Mouse (Mus musculus): Measurements from ENCODE around the gene Pdk1. TPM values are rescaled to one million over a fixed set of nuclear protein-coding genes. Genes with fewer than 3 reads are reported as not detected.
"Not testable (repeated sequence)": the region's sequence is repeated elsewhere in the genome, so short reads cannot be mapped to it uniquely, and the experiment has no call there.

The Pdk1 gene
- polyA plus RNA-seq, 1 experiment = 93.5 TPM

DNA sequence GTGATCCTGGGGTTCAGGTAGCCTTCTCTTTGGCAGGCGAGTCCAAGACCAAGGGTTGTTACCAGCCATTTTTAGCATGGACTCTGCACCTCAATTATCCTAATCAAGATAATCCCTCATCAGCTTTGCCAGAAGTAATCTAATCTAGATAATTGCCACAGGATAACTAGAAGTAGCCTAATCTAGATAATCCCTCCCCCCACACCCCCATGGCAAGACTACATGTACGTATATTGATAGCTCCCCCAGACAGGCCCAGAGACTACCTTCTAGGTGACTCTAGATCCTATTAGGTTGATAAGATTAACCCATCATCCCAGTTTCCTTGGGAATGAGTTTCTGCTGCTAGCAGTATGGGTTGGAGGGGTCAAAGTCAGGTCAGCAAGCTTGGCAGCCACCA is 18.5 kb downstream of the Pdk1 start:
- Histone ChIP-seq H3K27ac (replicated peaks; ENCODE audit: low read depth, low read length) (no peak overlapping the region), H3K4me1 (ENCODE audit: control insufficient read depth, insufficient read depth, insufficient read length, low read length) (peaks cover 2% of the 10 kb centered on the region; the same call in 1 of the 2 replicates), H3K4me3 (ENCODE audit: insufficient read depth, low read depth, low read length) (no peak overlapping the region)

DNA sequence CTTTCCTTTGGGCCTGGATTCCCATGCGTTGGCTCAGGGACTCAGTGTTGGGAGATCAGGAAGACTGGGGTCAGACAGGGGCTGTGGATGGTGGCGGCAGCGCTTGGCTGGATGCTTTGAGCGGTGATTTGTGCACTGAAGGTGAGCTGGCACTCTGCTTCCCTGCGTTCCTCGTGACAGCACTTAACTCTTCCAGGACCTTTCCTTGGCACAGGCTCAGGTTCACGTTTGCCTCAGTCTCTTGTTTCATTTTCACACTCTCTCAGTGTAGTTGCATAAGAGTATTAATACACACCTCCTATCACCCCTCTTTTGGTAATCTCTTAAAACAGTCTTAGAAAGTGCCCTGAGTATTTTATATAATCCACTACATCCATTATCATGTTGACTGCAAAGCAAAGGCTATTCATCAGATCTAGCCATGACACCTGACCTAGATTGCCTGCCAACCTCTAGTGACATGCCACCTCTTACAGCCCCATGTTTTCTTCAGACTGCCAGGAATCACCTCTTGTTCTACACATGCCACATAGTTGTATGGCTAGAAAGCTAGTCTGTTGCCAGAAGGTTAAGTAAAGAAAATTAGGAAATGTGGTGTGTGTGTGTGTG is 19.8 kb downstream of the Pdk1 start:
- Histone ChIP-seq H3K27ac (replicated peaks; ENCODE audit: low read depth, low read length) (no peak overlapping the region), H3K4me1 (ENCODE audit: control insufficient read depth, insufficient read depth, insufficient read length, low read length) (peaks cover 2% of the 10 kb centered on the region; the same call in 1 of the 2 replicates), H3K4me3 (ENCODE audit: insufficient read depth, low read depth, low read length) (no peak overlapping the region)

DNA sequence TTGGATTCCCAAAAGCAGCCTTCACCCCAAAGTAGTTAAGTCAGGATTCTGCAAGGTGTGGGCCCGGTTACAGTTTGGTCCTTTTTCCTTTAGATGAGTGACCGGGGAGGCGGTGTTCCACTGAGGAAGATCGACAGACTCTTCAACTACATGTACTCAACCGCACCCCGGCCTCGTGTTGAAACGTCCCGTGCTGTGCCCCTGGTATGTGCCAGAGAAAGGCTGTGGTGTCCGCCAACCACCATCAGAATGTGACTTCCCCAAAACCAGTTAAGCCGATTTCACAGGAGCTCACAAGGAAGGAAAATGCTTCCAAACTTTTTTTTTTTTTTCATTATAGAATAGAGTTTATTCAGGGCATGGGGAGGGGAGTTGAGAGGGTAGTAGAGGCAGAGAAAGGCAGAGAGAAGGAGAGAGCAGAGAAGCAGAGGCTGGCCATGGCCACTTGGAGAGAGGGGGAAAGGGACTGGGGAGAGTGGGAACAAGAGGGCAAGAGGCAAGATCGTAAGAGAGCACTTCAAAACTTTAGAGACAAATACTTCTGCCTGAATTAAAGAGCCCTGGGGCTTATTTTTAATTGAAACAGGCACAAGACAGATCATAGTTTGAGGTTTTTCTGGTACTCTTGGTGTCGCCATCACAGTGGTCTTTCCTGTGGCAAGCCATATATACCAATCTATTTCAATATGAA is 22.7 kb downstream of the Pdk1 start:
- Histone ChIP-seq H3K4me1 (ENCODE audit: control insufficient read depth, insufficient read depth, insufficient read length, low read length) (peaks cover 2% of the 10 kb centered on the region; the same call in 1 of the 2 replicates), H3K4me3 (ENCODE audit: insufficient read depth, low read depth, low read length) (no peak overlapping the region), H3K27ac (replicated peaks; ENCODE audit: low read depth, low read length) (no peak overlapping the region)

DNA sequence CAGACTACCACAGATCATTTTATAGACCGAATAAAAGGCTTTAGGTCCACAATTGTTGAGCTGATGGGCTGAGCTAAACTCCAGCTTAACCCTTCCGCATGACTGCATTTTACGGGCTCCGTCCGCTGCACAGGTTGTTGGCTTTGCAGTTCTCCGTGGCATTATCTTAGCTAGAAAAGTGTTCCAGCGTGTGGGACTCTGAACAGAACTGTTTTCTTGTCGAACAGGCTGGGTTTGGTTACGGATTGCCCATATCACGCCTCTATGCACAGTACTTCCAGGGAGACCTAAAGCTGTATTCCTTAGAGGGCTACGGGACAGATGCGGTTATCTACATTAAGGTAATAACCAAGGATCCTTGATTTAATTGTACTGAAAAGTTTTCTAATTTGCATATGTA is 24.4 kb downstream of the Pdk1 start:
- no peak overlapping the region for H3K4me3 ChIP-seq (ENCODE audit: insufficient read depth, low read depth, low read length)
- peaks cover 2% of the 10 kb centered on the region; the same call in 1 of the 2 replicates for H3K4me1 ChIP-seq (ENCODE audit: control insufficient read depth, insufficient read depth, insufficient read length, low read length)
- H3K27ac ChIP-seq (replicated peaks; ENCODE audit: low read depth, low read length) = no peak overlapping the region

DNA sequence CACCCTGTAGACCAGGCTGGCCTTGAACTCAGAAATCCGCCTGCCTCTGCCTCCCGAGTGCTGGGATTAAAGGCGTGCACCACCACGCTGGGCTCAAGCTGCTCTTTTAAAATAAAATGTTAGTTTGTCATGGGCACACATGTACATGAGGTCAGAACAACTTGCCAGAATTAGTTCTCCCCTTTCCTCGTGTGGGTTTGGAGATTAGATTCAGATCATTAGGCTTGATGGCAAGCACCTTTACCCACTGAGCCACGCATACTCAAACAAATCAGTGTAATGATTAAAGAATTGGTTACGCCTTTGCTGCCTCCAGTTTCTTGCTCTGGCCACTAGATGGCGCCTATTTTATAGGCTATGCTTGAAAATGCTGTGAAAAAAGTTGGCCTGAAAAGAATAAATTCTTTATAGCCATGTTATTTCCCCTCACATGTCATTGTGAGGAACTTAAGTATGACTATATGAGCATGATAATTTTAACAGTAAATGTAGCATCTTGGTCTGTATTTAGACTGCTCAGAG is 25.4 kb downstream of the Pdk1 start:
- Histone ChIP-seq H3K27ac (replicated peaks; ENCODE audit: low read depth, low read length) (no peak overlapping the region), H3K4me1 (ENCODE audit: control insufficient read depth, insufficient read depth, insufficient read length, low read length) (no peaks in the 10 kb centered on the region), H3K4me3 (ENCODE audit: insufficient read depth, low read depth, low read length) (no peak overlapping the region)

DNA sequence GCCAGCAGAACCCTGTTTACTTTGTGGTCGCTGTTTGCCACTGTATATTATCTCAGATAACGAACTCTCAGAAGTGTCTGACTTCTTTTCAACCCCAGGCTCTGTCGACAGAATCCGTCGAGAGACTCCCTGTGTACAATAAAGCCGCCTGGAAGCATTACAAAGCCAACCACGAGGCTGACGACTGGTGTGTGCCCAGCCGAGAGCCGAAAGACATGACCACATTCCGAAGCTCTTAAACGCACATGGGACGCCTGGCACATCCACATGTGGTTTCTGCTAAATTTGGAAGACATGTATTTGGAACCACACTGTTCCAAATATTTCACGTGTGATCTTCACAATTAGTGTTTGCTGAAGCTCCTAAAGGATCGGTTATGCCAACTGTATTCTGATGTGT is 26.9 kb downstream of the Pdk1 start:
- H3K4me1 ChIP-seq (ENCODE audit: control insufficient read depth, insufficient read depth, insufficient read length, low read length) = no peaks in the 10 kb centered on the region
- no peak overlapping the region for H3K27ac ChIP-seq (replicated peaks; ENCODE audit: low read depth, low read length)
- H3K4me3 ChIP-seq (ENCODE audit: insufficient read depth, low read depth, low read length) = no peak overlapping the region

DNA sequence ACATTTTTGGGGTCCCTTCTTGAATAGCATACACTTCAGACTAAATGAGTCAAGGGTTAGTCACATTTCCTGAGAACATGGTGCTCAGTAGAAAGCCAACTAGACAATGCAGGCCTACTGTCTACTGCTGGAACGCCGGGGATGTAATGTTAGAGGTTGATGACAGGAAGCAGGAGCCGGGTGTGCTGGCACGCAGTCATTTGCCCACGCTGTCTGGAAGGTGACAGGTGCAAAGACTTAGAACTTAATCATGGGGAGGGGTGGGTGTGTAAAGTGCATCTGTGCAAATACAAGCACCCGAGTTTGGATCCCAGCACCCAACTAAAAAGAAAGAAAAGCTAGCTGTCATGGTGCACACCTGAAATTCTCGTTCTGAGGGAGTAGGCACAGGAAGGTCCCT is 32.1 kb downstream of the Pdk1 start:
- H3K4me3 ChIP-seq (ENCODE audit: insufficient read depth, low read depth, low read length) = no peak overlapping the region
- no peaks in the 10 kb centered on the region for H3K4me1 ChIP-seq (ENCODE audit: control insufficient read depth, insufficient read depth, insufficient read length, low read length)
- H3K27ac ChIP-seq (replicated peaks; ENCODE audit: low read depth, low read length) = no peak overlapping the region

DNA sequence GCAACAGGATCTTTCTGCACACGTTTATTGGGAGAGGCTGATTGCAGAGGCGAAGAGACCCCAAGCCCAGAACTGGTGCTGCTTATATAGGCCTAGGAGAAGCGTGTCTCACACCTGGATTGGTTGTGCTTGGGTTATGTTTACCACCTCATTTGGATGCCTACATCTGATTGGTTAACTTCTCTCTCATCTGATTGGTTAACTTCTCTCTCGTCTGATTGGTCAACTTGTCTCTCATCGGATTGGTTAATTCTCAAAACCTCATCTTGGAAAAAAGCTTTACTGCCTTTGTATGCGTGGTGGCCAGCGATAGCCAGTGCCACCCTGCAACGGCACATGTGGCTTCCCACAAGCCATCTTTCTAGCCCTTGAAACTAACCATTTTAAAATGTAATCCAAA is 33.3 kb downstream of the Pdk1 start:
- H3K27ac ChIP-seq (replicated peaks; ENCODE audit: low read depth, low read length); H3K4me1 ChIP-seq (ENCODE audit: control insufficient read depth, insufficient read depth, insufficient read length, low read length); H3K4me3 ChIP-seq (ENCODE audit: insufficient read depth, low read depth, low read length): not testable (repeated sequence)

DNA sequence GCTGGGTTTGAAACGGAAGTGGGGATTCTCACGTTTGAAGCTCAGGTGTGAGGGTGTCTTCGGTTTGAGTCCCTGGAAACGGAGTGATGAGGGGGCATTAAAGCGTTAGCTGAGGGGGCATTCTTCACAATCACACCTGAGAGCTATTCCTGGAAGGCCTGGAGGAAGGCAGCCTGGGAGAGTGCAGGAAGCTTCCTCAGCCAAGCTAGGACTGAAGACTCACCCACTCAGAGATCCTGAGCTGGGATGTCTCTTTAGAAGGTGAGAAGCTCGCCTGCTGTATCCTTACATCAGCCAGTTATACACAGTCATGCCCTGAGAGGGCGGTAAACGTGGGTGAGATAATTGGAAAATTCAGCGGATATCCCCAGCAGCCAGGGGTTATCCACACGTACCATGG is 40.9 kb downstream of the Pdk1 start:
- no peak overlapping the region for H3K4me3 ChIP-seq (ENCODE audit: insufficient read depth, low read depth, low read length)
- no peak overlapping the region for H3K27ac ChIP-seq (replicated peaks; ENCODE audit: low read depth, low read length)
- H3K4me1 ChIP-seq (ENCODE audit: control insufficient read depth, insufficient read depth, insufficient read length, low read length) = no peaks in the 10 kb centered on the region

DNA sequence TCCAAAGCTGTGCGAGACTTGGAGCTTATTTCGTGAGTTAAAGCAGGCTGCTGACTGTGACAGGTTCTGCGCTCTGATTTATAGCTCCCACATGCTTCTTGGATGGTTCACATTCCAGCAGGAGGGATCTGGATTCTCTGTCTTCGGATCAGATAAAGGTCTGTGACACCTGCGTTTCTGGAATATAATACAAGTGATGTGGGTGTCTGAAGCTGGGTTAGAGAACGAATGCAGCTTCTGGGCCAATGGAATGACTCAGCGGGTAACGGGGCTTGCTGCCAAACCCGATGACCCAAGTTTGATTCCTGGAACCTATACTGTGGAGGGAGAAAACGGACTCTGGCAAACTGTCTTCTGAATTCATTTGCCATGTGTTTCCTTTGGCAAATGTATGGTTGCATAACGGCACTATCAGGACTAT is 46.2 kb downstream of the Pdk1 start:
- Histone ChIP-seq H3K4me1 (ENCODE audit: control insufficient read depth, insufficient read depth, insufficient read length, low read length) (no peaks in the 10 kb centered on the region), H3K27ac (replicated peaks; ENCODE audit: low read depth, low read length) (no peak overlapping the region), H3K4me3 (ENCODE audit: insufficient read depth, low read depth, low read length) (no peak overlapping the region)

DNA sequence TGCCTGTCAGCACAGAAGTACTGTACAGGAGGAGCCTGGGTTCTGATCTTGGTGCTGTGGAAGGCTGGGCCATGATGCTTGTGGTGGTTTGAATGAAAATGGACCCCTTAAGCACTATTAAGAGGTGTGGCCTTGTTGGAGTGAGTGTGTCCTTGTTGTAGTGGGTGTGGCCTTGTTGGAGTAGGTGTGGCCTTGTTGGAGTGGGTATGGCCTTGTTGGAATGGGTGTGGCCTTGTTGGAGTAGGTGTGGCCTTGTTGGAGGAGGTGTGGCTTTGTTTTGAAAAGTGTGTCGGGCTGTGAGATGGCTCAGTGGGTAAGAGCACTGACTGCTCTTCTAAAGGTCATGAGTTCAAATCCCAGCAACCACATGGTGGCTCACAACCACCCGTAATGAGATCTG is 51.9 kb downstream of the Pdk1 start:
- not testable (repeated sequence) for H3K4me1 ChIP-seq (ENCODE audit: control insufficient read depth, insufficient read depth, insufficient read length, low read length); H3K4me3 ChIP-seq (ENCODE audit: insufficient read depth, low read depth, low read length); H3K27ac ChIP-seq (replicated peaks; ENCODE audit: low read depth, low read length)

DNA sequence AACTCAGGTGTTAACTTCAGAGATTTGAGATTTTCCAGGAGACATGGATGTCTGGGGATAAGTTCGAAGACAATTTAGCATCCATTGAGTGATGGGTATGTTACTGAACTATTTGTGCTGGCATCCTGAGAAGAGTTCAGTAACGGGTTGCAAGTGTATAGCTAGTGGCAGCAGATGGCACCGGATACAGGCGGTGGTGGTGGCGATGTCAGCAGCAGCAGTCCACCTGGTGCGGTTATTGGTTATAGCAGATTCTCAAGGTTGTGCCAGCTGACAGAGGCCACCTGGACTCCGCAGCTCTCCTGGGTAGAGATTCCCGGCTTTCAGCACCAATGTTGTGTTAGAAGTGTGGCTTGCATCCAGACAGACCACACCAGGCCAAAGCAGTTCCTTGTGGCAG is 61.0 kb downstream of the Pdk1 start:
- no peak overlapping the region for H3K27ac ChIP-seq (replicated peaks; ENCODE audit: low read depth, low read length)

DNA sequence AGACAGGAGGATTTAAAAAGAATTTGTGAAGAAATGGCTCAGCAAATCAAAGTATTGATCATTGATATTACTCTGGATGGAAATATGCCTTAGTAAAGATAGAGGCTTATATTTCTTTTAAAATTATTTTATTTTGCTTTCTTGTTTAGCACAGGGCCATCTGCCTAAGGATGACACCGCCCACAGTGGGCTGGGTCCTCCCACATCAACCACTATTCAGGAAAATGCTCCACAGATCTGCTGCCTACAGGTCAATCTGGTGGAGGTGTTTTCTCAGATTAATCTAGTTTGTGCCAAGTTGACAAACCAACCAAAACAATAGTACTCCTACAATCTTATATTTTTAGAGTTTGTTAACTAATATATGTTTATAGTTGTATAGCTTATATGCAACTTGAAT is 63.7 kb downstream of the Pdk1 start:
- no peak overlapping the region for H3K27ac ChIP-seq (replicated peaks; ENCODE audit: low read depth, low read length)
- no peaks in the 10 kb centered on the region for H3K4me1 ChIP-seq (ENCODE audit: control insufficient read depth, insufficient read depth, insufficient read length, low read length)
- H3K4me3 ChIP-seq (ENCODE audit: insufficient read depth, low read depth, low read length) = no peak overlapping the region

More for the DNA sequence above, 61.0 kb downstream of the Pdk1 start:
- Histone ChIP-seq H3K4me3 (ENCODE audit: insufficient read depth, low read depth, low read length) (no peak overlapping the region), H3K4me1 (ENCODE audit: control insufficient read depth, insufficient read depth, insufficient read length, low read length) (no peaks in the 10 kb centered on the region)

DNA sequence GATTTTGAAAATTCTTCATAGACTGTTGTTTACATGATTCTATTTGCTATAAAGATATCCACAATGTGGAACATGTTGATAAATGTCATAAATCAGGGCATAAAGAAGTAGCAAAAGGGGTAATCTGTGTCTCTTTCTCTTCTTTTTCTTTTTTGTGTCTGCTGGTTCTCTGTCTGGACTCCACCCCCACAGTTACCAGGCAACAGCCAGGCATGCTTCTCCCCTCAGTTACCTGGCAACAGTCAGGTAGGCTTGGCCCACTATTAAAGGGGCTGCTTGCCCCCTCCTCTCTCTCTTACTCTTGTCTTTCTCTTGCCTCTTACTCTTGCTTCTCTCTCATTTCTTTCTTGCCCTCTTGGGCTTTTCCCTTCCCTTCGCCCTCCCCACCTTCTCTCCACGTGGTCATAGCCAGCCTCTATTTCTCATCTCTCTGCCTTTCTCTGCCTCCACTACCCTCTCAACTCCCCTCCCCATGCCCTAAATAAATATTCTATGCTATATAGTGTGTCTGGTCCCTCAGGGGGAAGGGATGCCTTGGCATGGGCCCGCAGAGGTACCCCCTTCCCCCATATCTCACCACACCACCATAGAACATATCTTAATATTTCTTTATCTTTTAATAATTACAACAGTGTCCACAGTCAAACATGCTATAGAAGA is 64.8 kb downstream of the Pdk1 start:
- Histone ChIP-seq H3K27ac (replicated peaks; ENCODE audit: low read depth, low read length) (no peak overlapping the region), H3K4me3 (ENCODE audit: insufficient read depth, low read depth, low read length) (no peak overlapping the region), H3K4me1 (ENCODE audit: control insufficient read depth, insufficient read depth, insufficient read length, low read length) (no peaks in the 10 kb centered on the region)

DNA sequence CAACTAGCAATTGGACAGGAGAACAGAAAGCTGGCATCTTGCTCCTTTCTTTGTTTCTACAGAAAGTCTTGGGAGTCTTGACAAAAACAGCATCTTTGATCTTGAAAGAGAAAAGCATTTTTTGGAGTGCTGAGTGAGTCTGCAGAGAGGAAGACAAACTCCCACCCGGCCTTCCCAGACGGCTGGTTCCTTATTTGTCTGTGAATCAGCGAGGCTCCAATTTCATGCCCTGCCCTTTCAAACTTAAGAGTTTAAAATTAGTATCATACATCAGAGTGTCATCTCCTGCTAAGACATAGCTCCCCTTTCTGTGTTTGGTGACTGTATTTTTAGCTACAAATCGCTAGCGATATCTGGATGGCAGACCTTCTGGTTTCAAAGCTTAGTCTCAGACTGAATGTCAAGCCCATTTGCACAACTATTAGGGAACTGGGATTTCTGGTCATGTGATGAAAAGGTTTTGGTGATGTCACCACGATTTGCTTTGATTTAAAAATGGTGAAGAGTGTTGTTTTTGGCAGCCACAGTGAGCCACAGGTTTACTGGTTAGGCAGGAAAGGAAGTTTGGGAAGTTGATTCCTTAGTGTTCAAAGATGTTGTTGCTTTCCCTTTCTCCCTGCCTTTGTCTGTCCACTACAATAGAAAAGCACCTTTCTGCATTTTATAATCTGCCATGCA is 65.8 kb downstream of the Pdk1 start:
- peak overlapping the region; percentile 6; the same call in 1 of the 2 replicates for H3K4me3 ChIP-seq (ENCODE audit: insufficient read depth, low read depth, low read length)
- no peaks in the 10 kb centered on the region for H3K4me1 ChIP-seq (ENCODE audit: control insufficient read depth, insufficient read depth, insufficient read length, low read length)
- no peak overlapping the region for H3K27ac ChIP-seq (replicated peaks; ENCODE audit: low read depth, low read length)

Measured in brown adipose tissue, adult 24 weeks (tissue).